Mouse (Mus musculus): ENCODE data around the gene Zfp462.
"Not testable (repeated sequence)": the region's sequence is repeated elsewhere in the genome, so short reads cannot be mapped to it uniquely, and the experiment has no call there.

The Zfp462 gene

DNA sequence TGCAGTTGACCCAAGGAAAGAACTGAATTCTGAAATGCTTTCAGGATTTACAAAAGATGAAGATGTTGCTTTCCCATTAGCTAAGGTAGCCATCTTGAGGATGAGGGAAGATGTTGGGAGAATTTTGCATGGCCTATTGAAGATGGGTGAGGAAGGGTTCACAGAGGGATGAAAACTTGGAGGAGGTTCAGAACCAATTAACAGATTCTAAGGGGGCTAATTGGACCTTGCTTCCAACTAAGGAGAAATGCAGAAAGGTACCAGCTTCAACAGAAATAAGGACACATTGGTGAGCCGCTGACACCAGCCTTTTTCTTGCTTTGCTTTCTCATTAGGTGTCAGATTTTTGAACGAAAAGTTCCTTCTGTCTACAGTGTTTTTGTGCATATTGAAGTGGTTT lies 6.0 kb downstream of the Zfp462 start:
- no peak for DNase-seq (ENCODE audit: low read depth, low spot score)

DNA sequence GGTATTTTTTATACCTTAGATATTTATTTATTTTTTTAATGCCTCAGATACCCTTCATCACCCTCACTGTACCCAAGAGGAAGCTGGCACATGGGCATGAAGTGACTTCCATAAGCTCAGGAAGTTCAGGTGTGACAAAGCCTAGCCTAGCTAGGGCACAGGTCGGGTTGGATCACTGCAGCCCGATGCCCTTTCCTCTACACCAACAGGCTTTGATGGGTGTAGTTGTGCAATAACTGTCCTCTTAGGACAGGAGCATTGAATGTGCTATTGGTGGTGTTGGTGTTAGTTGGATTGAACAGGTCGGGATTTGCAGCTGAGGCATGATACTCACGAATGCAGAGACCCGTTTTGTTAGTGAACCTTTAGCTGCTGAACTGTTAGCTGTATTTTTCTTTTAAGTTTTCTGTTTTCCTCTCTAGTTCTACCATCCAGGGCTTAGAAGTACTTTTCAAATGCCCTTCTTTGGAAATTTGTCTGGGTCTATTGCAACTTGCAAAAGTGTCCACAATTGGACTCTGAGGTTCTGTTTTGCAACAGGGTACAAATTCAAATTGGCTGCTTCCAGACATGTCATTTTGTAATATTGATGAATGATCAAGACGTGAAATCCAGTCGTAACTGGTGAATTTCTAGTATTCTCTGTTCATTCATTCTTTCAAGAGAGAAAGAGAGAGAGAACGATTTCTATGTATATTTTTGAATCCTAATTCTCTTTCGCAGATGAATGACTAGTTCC lies 9.0 kb downstream of the Zfp462 start:
- no peak for DNase-seq (ENCODE audit: low read depth, low spot score)

DNA sequence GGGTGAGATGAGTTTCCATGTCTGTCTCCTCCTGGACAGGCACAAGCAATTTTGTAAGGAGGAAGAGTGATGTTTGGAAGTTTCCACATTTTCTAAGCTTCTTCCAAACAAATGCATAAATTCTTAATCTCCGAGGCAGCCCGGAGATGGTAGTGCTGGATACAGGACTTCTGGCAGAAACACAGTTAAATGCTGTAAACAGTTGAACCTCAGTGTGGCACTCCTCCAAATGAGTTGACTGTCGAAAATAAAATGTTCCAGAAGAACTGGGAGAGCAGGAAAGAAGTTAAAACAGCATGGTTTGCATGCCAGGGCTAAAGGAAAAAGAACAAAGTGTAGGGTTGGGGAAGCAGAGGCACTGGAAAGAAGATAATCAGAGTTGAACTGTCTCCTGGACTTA lies 9.6 kb downstream of the Zfp462 start:
- DNase-seq (ENCODE audit: low read depth, low spot score): no peak

DNA sequence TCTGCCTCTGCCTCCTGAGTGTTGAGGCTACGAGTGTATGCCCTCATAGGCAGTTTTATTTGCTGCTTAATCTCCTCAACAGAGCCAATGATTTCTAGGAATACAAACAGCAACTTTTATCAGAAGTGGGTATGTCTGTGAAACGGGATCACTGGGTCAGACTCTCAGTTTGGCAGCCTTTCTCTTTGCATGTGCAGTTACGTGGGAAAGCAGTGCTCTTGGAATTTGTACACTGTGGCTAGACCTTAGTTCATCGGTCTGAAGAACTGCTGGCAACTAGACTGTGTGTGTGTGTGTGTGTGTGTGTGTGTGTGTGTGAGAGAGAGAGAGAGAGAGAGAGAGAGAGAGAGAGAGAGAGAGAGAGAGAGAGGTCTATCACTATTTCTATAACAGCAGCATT lies 15.9 kb downstream of the Zfp462 start:
- DNase-seq (ENCODE audit: low read depth, low spot score): no peak

DNA sequence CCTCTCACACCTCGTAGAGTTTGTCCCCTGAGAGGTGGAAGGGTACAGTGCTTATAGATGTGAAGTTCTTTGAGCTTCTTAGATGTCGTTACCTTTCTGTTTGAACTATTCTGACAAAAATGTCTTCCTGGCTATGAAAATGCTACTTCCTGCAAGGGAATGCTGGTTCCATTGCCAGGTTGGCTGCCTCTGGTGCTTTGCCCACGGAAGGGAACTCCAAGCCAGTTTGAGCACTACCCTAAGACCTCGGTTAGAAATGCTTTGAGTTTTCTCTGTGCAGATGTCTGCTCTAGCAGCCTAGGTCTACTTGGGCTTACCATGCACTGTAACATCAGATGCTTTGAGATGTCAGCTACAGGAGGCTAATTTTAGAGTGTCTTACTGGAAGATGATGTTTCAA lies 17.3 kb downstream of the Zfp462 start:
- DNase-seq (ENCODE audit: low read depth, low spot score): no peak

DNA sequence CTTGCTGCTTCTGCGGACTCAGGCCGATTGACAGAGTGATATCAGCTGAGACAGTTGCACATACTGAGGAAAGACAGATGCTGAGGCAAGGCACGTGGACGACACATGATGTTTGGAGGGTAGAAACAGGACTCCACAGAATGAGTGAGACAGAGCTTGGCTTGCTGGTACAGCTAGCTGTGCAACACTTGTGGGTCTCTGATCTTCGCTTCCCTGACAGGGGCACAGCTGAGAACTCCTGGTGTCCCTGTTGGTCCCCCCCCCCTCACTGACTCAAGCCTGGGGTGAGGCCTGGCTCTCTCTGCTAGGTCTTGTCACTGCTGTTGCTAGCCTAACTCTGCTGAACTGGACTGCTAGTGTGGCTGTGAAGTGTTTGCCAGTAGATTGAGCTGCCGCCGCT lies 18.7 kb downstream of the Zfp462 start:
- DNase-seq (ENCODE audit: low read depth, low spot score): no peak

DNA sequence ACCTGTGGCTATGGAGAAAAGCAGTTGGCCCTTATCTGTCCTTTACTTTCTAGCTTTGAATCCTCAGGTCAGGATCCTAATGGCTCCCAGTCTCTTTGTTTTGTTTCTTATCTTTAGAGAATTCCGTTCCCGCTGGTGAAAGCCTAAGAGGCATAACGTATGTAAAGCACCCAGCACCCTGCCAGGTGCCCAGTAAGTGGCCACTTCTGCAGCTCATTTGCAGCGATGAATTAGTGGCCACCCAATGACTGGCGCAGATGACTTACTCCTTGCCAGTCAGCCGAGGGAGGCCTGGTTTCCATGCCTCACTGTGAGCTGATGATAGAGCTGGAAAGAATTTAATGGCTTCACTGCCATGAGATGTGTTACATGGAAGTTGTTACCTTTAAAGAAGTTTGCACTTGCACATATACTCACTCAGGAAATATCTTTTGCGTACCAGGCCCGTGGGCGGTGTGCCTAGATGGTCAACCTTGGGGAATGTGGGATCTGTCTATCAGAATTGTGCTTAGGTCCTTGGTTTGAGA lies 20.4 kb downstream of the Zfp462 start:
- no peak for DNase-seq (ENCODE audit: low read depth, low spot score)

DNA sequence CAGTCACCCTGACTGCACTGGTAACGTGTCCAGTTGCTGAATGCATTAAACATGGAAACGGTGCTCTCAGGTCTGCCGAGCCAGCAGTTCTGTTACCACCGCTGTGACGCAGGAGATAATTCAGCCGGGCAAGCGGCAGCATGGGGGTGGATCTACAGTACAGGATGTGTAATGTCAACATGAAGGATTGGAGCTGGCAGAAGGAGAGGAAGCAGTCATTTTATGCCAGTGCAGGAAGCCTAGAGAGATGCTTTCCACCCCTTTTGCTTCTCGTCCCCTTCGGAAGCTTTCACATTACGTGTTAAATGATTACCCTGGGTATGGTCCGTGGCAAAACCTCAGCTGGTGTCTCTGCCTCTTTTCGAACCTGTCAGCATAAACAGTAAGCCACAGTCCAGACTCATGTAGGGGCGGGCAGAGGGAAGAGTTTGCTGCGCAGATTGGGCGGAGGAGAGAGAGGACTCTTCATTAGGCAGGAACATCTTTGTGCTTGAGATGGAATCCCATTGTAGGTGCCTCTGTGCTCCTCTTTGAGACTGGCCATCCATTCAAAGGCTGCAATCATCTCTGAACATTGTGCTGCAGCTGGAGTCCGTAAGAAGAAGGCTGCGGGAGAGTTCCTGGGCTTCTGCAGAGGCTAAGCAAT lies 21.4 kb downstream of the Zfp462 start:
- no peak for DNase-seq (ENCODE audit: low read depth, low spot score)

DNA sequence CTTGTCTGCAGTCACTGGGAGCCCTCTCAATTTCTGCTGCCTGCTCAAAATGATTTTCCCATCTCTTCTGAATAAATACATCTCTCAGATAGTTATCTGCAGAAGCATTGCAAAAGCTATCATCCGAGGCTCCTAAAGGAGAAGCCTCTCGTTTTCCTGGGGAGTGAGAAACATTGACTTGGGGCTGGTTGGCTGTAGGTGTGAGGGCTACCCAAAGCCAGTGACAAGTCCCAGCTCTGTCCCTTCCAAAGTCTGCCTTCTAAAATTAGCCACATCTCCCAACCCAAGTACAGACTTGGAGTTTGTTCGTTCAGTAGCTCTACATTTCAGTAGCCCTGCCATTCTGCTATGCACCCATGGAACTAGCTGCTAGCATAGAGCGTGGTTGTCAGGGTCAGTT lies 22.3 kb downstream of the Zfp462 start:
- no peak for DNase-seq (ENCODE audit: low read depth, low spot score)

DNA sequence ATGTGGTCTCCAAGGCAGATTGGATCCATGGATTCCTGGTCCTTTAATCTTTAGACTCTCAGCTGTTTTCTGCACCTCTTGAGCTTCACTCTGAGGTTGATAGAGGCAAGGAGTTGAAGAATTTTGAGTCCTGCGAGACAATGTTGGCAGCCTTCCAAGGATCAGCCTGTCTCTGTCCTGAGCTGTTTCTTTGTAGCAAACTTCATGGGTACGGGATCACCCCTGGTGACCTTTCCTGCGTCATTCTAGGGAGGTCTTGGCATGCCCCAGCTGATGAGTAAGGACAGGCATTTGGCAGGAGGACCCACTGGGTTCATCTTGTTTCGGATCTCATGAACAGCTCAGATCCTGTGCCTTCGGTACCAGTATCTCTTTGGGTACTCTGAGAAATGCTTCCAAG lies 22.9 kb downstream of the Zfp462 start:
- no peak for DNase-seq (ENCODE audit: low read depth, low spot score)

DNA sequence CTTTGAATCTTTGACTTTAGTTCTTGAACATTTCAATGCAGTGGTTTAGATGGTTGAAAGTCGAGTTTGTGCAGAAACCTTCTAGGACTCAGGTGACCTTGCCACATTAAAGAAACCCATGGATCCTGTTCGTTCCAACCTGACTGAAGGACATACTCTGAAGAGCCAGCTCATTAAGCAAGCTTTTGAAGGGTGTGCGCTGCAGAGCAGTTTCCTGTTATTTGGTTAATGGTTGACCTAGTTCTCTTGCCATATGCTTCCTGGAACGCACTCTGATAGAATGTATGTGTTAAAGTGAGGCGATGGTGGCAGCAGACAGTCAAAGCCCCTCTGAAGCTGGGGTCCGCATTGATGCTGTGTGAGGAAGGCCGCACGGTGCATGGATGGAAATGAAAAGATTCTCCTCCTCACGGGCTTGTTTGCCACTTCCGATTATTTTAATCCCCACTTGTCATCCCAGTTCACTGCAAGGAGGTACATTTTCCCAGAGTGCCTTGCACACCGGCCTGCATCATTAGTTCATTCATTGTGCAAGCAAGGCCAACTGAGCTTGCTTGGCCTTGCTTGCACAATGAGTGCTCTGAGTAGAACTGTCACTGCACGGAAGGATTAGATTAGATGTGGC lies 24.9 kb downstream of the Zfp462 start:
- DNase-seq (ENCODE audit: low read depth, low spot score): no peak

DNA sequence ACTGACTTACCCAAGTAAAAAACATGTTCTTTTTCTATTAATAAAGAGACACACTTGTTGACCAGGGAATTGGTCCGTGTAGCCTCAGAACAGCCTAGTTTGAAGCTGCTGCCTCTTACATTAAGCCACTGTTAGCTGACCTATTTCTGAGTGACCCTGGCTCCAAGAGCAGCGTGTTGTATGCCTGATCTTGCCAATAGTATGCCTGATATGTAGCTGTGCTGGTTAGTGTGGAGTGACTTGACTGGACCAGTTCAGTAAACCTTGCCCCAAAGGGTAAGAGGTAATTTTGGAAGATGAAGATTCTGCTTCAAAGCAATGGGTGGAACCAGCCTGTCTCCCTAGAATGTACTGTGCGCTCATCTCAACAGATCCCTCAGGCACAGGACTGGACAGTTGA lies 26.5 kb downstream of the Zfp462 start:
- no peak for DNase-seq (ENCODE audit: low read depth, low spot score)

DNA sequence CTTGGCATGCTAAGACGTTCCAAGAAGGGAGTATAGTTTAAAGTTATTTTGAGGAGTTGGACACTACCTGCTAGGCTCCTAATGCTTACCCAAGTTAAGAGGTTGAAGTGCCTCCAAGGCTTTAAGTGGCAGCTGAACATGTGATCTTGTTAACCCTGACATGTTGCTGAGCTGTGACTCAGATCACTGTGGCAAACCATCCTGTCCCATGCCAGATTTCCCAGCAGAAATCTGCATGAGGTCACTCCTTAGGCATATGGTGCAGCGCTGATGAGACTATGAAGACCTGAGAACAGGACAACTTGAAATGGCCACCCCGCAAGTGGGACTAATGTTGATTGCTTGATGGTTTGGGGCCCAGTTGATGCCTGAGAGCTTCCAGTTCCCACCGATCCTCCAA lies 27.2 kb downstream of the Zfp462 start:
- no peak for DNase-seq (ENCODE audit: low read depth, low spot score)

DNA sequence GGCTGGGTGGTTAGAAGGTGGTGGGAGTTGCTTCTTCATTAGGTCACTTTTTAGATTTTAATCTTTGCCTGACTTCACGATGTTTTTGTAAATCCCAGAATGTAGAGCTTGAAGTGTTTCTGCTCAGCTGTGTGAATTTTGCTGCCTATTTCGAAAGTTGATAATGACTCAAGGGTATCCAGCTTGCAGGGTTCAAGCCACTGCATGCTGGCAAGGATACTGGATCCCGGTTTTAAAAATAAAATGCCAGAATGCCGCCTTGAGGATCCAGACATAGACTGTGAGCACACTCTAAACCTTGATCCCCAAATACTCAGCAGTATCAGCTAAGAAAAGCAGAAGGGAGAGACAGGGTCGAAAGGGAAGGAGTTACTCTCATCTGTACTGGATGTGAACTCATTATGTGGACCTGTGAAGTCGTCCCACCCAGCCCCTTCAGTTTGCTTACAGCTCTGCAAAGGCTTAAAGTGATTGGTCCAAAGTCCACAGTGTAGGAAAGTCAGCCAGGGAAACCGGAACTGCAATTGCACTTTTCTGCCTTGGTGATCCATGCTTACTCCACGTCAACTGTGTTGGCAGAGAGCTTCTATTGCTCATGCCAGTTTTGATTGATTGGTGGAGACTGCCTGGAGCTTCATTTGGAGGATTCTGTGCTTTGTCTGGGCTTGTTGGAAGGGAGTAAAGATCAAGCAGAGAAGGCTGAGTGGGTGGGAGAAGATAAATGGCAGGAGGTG lies 28.1 kb downstream of the Zfp462 start:
- DNase-seq (ENCODE audit: low read depth, low spot score): no peak

DNA sequence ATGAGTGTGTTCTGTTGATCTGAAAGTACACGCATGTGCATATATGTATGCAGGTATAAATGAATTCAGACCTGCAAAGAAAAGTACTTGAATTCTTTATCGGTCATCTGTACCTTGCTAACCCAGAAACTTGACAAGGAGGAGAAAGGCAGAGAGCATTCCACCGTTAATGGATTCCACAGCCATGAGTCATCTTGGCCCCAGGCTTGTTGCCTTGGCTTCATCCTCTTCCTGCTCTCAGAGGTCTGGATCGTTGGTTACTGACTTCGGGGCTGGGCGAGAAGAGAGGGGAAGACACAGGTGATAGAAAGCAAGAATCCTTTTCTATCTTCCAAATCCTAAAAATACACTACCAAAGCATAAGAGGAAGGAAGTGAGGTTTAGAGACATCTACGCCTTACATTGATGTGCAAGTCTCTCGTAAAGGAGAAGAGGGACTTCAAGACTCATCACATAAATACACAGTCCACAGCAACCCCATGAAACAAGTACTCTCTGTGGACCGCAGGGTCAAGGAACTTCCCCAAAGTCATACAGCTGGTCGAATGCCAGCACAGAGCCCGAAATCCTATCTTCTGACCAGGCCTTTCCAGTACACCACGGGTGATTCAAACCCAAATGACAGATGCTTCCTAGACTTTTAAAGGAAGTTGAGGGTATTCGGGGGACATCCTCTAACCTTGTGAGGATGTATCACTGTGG lies 35.1 kb downstream of the Zfp462 start:
- no peak for DNase-seq (ENCODE audit: low read depth, low spot score)

DNA sequence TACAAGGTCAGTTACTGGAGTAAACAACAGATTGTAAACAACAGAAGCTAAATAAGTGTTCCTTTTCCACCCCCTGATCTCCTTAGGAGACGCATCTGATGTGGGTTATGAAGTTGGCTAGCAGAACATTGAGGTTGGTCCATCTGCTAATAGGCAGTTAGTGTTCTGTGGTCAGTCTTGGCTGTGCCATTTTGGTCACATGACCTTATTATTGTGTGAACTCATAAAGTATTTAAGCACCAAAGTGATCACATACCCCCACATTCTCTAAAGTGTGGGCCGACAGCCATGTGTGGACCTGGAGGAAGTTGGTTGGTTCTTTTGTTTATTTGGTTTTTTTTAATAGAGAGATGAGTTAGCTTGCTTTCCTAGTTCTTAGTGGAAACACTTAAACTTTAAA lies 39.7 kb downstream of the Zfp462 start:
- no peak for DNase-seq (ENCODE audit: low read depth, low spot score)

DNA sequence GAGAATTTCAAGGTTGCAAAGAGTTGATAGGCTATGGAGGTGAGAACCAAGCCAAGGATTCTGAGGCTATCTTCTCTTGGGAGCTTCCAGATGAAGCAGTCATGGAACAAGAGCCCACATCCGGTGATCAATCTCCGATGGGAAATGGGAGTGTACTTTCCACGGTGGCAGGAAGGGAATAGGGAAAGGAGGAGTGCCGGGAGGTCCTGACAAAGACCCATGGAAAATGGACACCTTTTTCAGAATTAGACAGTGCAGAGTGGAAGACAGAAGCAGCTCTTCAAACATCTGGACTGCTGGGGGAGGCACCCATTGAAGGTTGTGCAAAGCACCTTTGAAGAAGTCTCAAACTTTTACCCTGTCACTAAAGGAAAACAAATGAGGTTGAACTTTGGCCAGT lies 41.8 kb downstream of the Zfp462 start:
- no peak for DNase-seq (ENCODE audit: low read depth, low spot score)

DNA sequence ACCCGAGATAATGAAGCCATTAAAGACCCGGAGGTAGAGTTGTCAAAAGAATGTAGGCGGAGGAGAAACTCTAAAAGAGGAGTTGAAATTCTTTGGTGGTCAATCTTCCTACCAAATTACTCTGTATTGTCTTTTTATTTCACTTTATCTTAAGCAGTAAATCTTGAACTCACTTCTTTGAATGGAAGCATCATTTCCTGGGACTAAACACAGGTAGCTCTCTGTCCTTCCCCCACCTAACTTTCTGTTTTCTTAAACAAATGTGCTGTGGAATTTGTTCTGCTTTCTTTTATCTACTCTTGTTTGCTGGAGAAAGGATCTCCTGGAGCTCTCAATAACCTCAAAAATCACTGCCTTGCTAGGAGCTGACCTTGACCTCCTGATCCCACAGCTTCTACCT lies 42.4 kb downstream of the Zfp462 start:
- DNase-seq (ENCODE audit: low read depth, low spot score): no peak

DNA sequence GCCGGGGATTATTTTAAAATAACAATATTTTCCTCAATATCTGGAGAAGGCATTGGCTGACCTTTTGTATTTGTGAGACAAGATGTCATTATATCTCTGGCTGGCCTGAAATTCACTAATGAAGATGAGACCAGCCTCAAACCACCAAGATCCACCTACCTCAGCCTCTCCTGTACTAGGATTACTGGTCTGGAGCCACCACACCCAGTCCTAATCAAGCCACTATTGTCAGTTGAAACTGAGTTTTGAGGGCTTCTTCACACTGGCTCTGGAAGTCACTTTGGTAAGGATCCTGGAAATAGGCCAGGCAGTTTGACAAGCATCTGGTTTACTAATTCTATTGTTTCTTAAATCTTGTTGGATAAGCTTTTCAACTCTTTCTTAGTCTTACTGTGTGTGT lies 43.1 kb downstream of the Zfp462 start:
- DNase-seq (ENCODE audit: low read depth, low spot score): no peak

DNA sequence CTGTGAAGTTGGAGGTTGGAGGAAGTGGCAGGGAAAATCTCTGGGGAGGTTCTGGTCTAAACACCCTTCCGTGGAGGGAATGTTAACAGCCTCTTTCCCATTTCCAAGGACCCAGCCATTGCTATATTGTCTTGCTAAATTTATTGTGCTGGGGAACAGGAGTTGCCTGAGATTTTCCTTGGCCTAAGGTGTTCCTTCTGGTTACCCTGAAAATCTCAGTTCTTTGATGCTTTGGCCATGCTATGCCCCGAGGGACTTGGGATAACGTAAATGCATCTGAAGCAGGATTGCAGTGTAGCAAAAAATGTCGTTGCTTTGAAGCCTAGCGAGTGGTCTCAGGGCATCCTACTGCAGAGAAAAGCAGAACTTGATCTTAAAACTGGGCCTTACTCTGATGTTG lies 47.1 kb downstream of the Zfp462 start:
- DNase-seq (ENCODE audit: low read depth, low spot score): no peak

DNA sequence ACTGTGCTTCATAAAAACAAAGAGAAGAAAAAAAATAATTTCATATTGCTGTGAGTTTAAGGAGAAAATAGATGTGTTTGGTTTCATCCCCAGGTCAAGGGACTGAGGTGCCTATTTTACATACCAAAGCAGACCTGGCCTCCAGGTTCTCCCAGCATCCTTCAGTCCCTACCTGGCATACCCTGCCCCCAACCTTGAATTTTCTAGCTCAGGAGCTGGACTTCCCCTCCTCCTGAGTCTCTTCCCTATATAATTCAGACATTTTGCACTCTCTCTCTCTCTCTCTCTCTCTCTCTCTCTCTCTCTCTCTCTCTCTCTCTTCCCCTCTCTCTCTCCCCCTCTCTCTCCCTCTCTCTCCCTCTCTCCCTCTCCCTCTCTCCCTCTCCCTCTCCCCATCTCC lies 48.2 kb downstream of the Zfp462 start:
- not testable (repeated sequence) for DNase-seq (ENCODE audit: low read depth, low spot score)

DNA sequence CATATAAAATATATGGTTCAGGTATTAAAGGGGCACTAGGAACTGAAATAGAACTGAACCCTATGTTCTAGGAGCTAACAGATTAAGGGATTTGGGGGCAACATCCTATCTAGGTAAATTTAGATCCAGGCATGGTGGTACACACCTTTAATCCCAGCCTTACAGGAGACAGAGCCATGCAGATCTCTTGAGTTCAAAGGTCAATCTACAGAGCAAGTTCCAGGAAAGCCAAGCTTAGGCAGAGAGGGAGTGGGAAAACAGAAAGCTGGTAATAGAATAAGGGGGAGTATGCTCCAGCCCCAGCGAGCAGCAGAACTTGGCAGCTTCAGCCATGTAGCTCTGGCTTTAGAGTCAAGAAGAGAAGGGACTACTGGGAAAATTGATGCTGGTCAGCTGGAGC lies 50.4 kb downstream of the Zfp462 start:
- DNase-seq (ENCODE audit: low read depth, low spot score): no peak
